Mouse (Mus musculus) frontal cortex, postnatal 10 days (tissue): ENCODE results near the gene Asb1.

Experiments used
- DNase-seq, 2 experiments: peaks; one replicate each; pipeline ENCODE4 v3.0.0; 2022; ENCODE audit warnings: low spot score in 2 of 2, mixed read lengths in 1 of 2

The Asb1 gene

GRCm38 (mm10) chr1:91540271-91540826, at the start of gene Asb1:
Asb1 (plus strand) TSS chr1:91540544.
- DNase-seq = peak; percentile 92 to 94

GRCm38 (mm10) chr1:91492740-91493139, 47.6 kb upstream of the Asb1 start:
- DNase-seq = no peak

DNA sequence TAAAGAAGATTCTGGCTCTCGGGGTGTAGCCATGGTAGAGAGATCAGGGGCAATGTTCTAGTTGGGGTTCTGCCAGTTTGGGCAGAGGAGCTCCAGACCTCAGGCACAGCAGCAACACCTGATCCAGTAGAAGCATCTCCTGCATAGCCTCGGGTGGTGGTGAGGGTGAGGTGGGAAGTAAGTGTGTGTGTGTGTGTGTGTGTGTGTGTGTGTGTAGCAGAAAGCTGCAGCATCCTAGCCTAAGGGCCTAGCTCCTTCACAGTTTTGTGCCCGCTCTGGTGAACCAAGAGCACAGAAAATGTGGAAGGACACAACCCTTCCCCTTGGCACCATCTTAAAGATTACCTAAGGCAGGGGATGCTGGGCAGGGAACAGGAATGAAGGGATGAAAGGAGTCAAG, 46.4 kb upstream of the Asb1 start:
- no peak for DNase-seq

DNA sequence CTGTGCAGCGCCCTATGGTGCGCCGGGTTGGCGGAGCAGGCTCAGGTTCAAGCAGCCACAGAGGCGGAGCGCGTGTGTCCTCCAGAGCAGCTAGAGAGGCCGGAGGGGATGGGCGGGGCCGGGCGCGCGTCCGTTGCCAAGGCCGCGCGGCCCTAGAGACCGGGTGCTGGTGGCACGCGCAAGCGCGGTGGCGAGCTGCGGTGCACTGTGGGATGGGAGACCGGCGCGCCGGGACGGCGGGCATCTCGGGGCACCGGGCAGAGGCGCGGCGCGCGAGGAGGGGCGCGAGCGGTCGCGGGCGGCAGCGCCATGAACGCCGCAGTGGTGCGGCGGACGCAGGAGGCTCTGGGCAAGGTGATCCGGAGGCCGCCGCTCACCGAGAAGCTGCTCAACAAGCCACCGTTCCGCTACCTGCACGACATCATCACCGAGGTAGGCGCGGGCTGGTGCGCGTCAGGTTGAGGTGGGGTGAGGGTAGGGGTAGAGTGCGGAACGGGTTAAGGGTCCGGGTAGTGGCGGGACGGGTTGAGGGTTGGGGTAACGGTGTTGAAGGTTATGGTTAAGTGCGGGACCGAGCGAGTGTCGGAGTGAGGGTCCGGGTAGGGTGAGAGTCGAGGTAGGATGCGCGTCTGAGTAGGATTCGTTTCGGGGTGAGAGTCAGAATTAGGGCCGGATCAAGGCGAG, 45.7 kb upstream of the Asb1 start, which contains the start of gene Traf3ip1:
Gene Traf3ip1, plus strand, starts transcription at position 191 of the 684 bp plus-strand sequence.
- DNase-seq = peak; percentile 84 to 88

DNA sequence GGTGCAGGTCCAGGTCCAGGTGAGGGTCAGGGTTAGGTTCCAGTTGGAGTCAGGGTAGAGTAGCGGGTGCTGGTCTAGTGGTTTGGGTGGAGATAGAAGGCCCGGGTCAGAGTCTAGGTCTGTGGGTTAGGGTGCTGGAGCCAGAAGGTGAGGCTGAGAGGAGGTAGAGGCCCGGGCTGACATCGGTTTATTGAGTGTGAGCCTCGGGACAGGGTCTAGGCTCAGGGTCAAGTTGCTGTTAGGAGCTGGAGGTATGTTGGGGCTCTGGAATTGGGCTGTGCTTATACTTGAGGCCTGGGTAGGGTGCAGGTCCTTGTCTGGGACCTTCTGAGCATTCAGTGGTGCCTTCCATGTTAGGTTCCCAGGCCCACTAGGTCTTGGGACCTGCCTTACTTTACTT, 45.0 kb upstream of the Asb1 start:
- no peak for DNase-seq

- no peak for DNase-seq
These were observed 41.8 kb upstream of the Asb1 start for GRCm38 (mm10) chr1:91498579-91498978.

GRCm38 (mm10) chr1:91504615-91505014, 35.7 kb upstream of the Asb1 start:
- no peak for DNase-seq

- DNase-seq = no peak
These were observed 25.4 kb upstream of the Asb1 start for GRCm38 (mm10) chr1:91514916-91515315.

GRCm38 (mm10) chr1:91515642-91516041, 24.7 kb upstream of the Asb1 start:
- DNase-seq = no peak

DNA sequence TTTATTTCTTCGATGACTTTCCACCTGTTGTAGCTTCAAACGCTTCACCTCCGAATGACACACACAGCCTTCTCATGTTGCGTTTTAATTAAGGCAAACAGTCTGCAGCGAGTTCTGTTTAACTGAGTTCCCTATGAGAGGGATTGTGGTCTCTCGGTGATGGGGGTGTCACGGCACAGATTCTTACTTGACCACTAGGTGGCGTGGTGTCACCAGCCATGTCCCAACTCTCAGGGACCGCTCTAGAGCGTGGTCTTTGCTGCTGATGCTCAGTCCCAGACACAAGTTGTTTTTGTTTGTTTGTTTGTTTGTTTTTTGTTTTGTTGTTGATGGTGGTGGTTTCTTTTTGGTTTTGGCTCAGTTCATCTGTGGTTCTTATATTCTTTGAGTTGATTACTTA, 16.6 kb upstream of the Asb1 start:
- peak in 1 of 2 experiments; percentile 57 for DNase-seq

DNA sequence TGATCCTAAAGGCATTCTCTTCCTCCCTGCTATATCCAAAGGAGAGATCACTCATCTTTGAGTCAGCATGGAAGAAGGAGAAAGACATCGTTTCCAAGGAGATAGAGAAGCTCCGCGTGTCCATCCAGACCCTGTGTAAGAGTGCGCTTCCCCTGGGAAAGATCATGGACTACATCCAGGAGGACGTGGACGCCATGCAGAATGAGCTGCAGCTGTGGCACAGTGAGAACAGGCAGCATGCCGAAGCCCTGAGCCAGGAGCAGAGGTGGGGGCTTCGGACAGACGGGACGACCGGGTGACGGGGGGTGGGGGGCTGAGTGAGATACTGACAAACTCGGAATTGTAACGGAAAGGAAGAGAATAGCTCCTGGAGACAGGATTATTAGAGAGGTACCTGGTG, 14.5 kb upstream of the Asb1 start:
- DNase-seq = no peak

DNA sequence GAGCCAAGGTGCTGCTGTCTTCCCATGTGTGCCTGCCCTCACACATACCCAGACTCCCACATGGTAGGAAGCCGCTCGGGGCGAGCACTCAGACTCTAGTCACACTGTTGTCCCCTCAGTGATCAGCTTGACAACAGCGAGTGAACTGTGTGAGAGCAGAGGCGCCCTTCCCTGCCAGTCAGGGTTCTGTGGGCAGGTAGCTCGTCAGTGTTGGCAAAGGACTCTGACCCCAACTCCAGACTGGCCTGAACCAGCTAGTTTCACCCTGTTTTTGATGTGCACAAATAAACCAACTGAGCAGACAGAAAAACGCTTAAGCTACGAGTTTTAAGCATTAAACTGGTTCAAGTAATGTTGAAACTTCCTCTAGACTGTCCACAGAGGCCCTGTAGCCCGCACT, 10.2 kb upstream of the Asb1 start:
- no peak for DNase-seq

DNA sequence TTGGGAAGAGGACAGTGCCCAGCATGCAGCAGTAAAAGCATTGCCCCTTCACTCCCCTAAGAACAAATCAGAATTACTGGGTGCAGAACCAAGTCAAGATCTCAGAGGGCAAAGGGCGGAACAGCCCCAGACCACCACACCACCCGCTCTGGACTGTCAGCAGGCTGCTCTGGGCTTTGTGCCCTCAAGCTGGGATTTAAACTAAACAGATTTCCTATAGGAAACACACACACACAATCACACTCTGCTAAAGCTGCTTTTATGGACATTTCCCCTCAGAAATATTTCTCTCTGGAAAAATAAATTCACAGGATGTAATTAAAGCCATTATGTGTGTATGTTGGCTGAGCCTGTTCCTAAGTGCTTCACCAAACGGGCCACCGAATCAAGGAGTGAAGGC, 8.1 kb upstream of the Asb1 start:
- no peak for DNase-seq

- DNase-seq = no peak
These were observed 7.5 kb upstream of the Asb1 start for GRCm38 (mm10) chr1:91532892-91533291.

GRCm38 (mm10) chr1:91533483-91533882, 6.9 kb upstream of the Asb1 start:
- no peak for DNase-seq

GRCm38 (mm10) chr1:91533961-91534723, 6.2 kb upstream of the Asb1 start:
- no peak for DNase-seq

- no peak for DNase-seq
These were observed 2.4 kb upstream of the Asb1 start for GRCm38 (mm10) chr1:91537786-91538569.

DNA sequence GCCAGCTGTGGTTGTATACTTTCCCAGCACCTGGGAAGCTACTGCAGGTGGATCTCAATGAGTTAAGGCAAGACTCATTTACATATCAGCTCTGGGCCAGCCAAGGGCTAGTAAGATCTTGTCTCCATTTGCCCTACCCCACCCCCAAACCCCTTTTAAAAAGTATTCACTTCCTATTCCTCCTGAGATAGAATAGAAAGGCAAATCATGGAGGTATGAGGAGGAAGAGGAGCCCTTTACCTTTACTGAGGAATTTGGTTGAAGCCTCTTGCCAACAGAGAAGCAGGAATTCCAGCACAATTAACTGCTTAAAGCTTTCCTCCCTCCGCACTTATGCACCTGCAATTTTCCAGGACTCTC, 1.8 kb upstream of the Asb1 start:
- no peak for DNase-seq

DNA sequence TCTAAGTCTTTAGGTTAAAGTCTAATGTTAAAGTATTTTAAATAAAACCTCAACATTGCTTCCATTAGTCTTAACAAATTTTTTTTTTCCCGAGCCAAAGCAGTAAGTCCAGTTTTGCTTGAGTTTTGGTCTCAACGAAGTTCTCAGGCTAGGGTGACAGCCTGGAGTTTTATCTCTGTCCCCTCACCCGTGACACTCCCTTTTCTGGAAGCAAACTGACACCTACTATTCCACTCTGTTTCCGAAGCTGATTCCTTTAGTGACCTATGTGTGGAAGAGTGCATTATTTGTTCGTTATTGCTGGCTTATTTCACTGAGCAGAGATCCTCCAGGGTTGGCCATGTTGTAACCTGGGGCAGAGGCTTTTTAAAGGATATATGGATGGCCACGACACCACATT, 1.1 kb upstream of the Asb1 start:
- no peak for DNase-seq

DNA sequence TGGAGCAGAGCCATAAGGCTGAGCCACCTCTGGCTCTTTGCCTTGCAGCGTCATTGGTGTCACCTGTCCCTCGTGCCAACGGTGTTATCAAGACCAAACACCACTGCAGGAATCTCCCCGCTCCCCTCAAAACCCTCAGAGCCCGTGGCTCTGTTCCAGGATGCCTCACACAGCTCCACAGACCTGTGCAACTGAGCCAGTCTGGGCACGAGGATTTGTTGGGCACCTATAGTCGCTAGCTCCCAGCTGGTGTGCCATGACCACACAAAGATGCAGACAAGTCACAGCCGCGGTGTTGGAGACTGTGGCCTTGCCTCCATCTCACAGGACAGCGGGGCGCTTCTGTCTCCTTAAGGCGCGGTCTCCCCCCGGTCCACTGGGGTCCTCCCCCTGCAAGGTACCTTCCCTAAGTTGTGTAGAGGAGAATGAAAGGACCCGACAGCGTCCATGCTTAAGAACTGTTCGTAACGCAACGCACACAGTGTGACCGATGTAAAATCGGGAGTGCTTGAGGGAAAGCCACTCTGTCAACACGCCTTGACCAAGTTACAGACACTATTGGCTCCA, 557 bp upstream of the Asb1 start:
- DNase-seq = peak; percentile 21 to 24

GRCm38 (mm10) chr1:91541042-91541592, 773 bp downstream of the Asb1 start:
- DNase-seq = no peak

GRCm38 (mm10) chr1:91543974-91544373, 3.6 kb downstream of the Asb1 start:
- no peak for DNase-seq
